Mouse (Mus musculus) bone marrow, adult 2 months (tissue): Measurements from ENCODE around the gene Cys1.

Source experiments
- CTCF ChIP-seq: fragments of 200-500 bp; IDR thresholded peaks from 2 replicates; pipeline ENCODE4 v1.5.1; 2011; ENCODE audit warnings: low read length, control low read depth; ENCODE audit not compliant: control insufficient read depth, insufficient read depth
- POLR2A ChIP-seq: fragments of 200-500 bp; IDR thresholded peaks from 2 replicates; pipeline ENCODE4 v1.6.1; 2011; ENCODE audit warnings: low read depth, mild to moderate bottlenecking, control low read depth, low read length, borderline replicate concordance; ENCODE audit not compliant: control insufficient read depth

DNA sequence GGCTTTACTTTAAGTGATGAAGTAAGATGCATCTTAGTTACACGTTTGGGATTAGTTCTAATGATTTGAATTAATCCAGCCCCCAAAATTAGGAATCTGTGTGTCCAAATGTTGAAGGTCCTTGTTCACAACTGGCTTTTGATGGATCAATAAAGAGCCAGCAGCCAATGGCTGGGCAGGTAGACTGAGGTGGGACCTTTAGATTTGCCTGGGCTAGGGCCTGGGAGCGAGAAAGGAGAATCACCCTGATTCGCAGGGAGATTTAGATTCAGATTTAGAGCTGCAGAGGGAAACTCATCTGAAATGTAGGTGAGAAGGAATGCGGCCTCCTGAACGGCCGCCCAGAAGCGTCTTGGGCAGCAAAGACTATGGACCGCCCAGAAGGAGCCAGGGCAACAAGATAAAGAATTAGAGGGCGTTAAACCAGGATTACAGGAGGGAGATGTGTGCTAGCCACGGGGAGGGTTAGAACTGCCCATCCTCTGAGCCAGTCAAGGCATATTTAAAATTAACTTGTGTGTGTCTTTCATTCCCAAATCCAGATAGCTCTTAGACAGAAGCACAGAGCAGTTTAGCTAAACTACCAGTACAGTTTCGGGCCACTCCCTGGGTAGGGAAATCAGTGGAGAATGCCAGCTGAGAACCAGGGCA, 5.2 kb upstream of the Cys1 start:
- TF ChIP-seq CTCF (no peak), POLR2A (no peak)
